Mouse (Mus musculus) bone marrow macrophage, adult 2 months (primary cell): Measurements from ENCODE around the gene Eml2.

ENCODE experiments used
- CTCF ChIP-seq: IDR thresholded peaks from 2 replicates; pipeline ENCODE4 v1.5.1; 2012; ENCODE audit warnings: low read depth, mild to moderate bottlenecking, low read length, moderate library complexity
- POLR2A ChIP-seq: IDR thresholded peaks from 2 replicates; pipeline ENCODE4 v1.6.1; 2012; ENCODE audit warnings: mild to moderate bottlenecking, low read depth, low read length, borderline replicate concordance

DNA sequence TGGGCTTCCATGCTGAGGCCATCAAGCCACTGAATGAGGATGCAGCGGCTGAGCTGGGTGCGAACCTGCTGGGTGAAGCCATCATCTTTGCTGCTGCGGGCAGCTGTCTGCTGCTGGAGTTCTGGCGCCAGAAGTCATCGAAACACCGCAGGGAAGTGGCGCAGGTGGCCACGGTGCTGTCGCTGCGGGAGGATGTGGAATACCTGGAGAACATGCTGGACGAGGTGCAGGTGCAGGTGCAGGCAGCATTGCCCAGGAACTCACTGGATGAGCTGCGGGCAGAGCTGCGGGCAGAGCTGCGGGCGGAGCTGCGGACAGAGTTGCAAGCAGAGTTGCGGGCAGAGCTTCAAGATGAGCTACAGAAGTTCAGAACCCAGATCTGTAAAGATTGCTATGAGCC lies 79.2 kb downstream of the Eml2 start:
- TF ChIP-seq CTCF (no peak), POLR2A (no peak)
